Mouse (Mus musculus) myocyte (in vitro differentiated cells): ENCODE data around the gene Hoxc6. TPM values are rescaled to one million over a fixed set of nuclear protein-coding genes. Genes with fewer than 3 reads are reported as not detected.

Experiments used
- H3K27me3 ChIP-seq: one replicate; pipeline ENCODE4 v1.6.1; 2011; ENCODE audit not compliant: control insufficient read depth, insufficient read depth, insufficient read length
- H3K36me3 ChIP-seq: one replicate; pipeline ENCODE4 v1.6.1; 2011; ENCODE audit not compliant: control insufficient read depth, insufficient read depth
- H3K4me2 ChIP-seq: one replicate; pipeline ENCODE4 v1.6.1; 2011; ENCODE audit warnings: low read depth, control low read depth
- H3K4me3 ChIP-seq: one replicate; pipeline ENCODE4 v1.5.1; 2011; ENCODE audit warnings: mild to moderate bottlenecking, control low read depth, moderate library complexity
- H3K79me2 ChIP-seq: one replicate; pipeline ENCODE4 v1.6.1; 2011; ENCODE audit not compliant: control insufficient read depth, insufficient read depth
- H3ac ChIP-seq: one replicate; pipeline ENCODE4 v1.6.1; 2011; ENCODE audit not compliant: control insufficient read depth, insufficient read length
- CEBPB ChIP-seq: IDR thresholded peaks from 2 replicates; pipeline ENCODE4 v1.6.1; 2011; ENCODE audit warnings: mild to moderate bottlenecking, moderate library complexity; ENCODE audit not compliant: poor library complexity, insufficient read depth, severe bottlenecking
- E2F4 ChIP-seq: IDR thresholded peaks from one replicate; pipeline ENCODE4 v1.6.1; 2011; ENCODE audit warnings: mild to moderate bottlenecking, control low read depth, moderate library complexity; ENCODE audit not compliant: insufficient read depth
- MAX ChIP-seq: IDR thresholded peaks from one replicate; pipeline ENCODE4 v1.6.1; 2011; ENCODE audit warnings: low read depth, mild to moderate bottlenecking, control low read depth
- MYOD1 ChIP-seq, 3 experiments: IDR thresholded peaks; one replicate each; pipeline ENCODE4 v1.6.1; 2011; ENCODE audit warnings: control low read depth in 2 of 3, low read depth in 2 of 3, mild to moderate bottlenecking in 2 of 3, moderate library complexity in 1 of 3; ENCODE audit not compliant: insufficient read length in 2 of 3, control insufficient read depth in 1 of 3
- MYOG ChIP-seq, 3 experiments: IDR thresholded peaks; one replicate each; pipeline ENCODE4 v1.6.1; 2011; ENCODE audit warnings: control low read depth in 2 of 3, low read depth in 2 of 3, mild to moderate bottlenecking in 2 of 3; ENCODE audit not compliant: insufficient read length in 2 of 3, control insufficient read depth in 1 of 3, insufficient read depth in 1 of 3
- POLR2A ChIP-seq: IDR thresholded peaks from one replicate; pipeline ENCODE4 v1.6.1; 2011; ENCODE audit warnings: low read depth, mild to moderate bottlenecking, control low read depth, moderate library complexity; ENCODE audit not compliant: insufficient read length
- POLR2AphosphoS2 ChIP-seq: IDR thresholded peaks from one replicate; pipeline ENCODE4 v1.6.1; 2011; ENCODE audit warnings: low read depth, control low read depth; ENCODE audit not compliant: insufficient read length
- REST ChIP-seq: IDR thresholded peaks from one replicate; pipeline ENCODE4 v1.6.1; 2011; ENCODE audit warnings: mild to moderate bottlenecking, control low read depth, moderate library complexity; ENCODE audit not compliant: insufficient read depth, insufficient read length
- SRF ChIP-seq: IDR thresholded peaks from one replicate; pipeline ENCODE4 v1.6.1; 2011; ENCODE audit warnings: low read depth; ENCODE audit not compliant: control insufficient read depth, insufficient read length
- TCF12 ChIP-seq: IDR thresholded peaks from one replicate; pipeline ENCODE4 v1.6.1; 2011; ENCODE audit warnings: mild to moderate bottlenecking, control low read depth; ENCODE audit not compliant: poor library complexity, insufficient read depth, severe bottlenecking
- TCF3 ChIP-seq: IDR thresholded peaks from one replicate; pipeline ENCODE4 v1.6.1; 2011; ENCODE audit warnings: low read depth, control low read depth; ENCODE audit not compliant: insufficient read length
- USF1 ChIP-seq: IDR thresholded peaks from one replicate; pipeline ENCODE4 v1.6.1; 2011; ENCODE audit warnings: low read depth, mild to moderate bottlenecking, control low read depth, moderate library complexity
- polyA plus RNA-seq: library from polyadenylated mRNA; unstranded; fragments of >200 nt; fragmentation: generic; extraction: Trizol; gene quantifications from one replicate; pipeline ENCODE4 v1.2.1, GENCODE M21; 2012; ENCODE audit warnings: missing spikeins

Hoxc6 gene
- polyA plus RNA-seq, 1 experiment = 14.0 TPM

GRCm38 (mm10) chr15:103000501-103000901 lies 2.4 kb downstream of the Hoxc6 start:
- peak overlapping the region; percentile 98 for H3K4me2 ChIP-seq
- no peaks in the 10 kb centered on the region for H3K27me3 ChIP-seq
- H3K36me3 ChIP-seq = no peaks in the 10 kb centered on the region
- TF ChIP-seq MYOD1 (IDR thresholded peaks at IDR 0.05; ENCODE audit: control insufficient read depth in 1 of 3, insufficient read length in 2 of 3, low read depth in 2 of 3) (no peak), REST (no peak), USF1 (no peak), TCF12 (no peak), MAX (no peak), POLR2AphosphoS2 (peak; percentile 7), E2F4 (no peak), MYOG (IDR thresholded peaks at IDR 0.05; ENCODE audit: control insufficient read depth in 1 of 3, insufficient read depth in 1 of 3, insufficient read length in 2 of 3, low read depth in 2 of 3) (no peak), POLR2A (peak; percentile 49), TCF3 (no peak), SRF (no peak), CEBPB (no peak)
- peak overlapping the region; percentile 73 for H3K4me3 ChIP-seq
- H3K79me2 ChIP-seq = peaks cover 67% of the 10 kb centered on the region
- H3ac ChIP-seq = peak overlapping the region; percentile 35

- Histone ChIP-seq H3K36me3 (no peaks in the 10 kb centered on the region), H3K27me3 (no peaks in the 10 kb centered on the region), H3K79me2 (peaks cover 69% of the 10 kb centered on the region), H3ac (peak overlapping the region; percentile 35), H3K4me2 (peak overlapping the region; percentile 98), H3K4me3 (peak overlapping the region; percentile 73)
- no peak for TF ChIP-seq MYOG (IDR thresholded peaks at IDR 0.05; ENCODE audit: control insufficient read depth in 1 of 3, insufficient read depth in 1 of 3, insufficient read length in 2 of 3, low read depth in 2 of 3)
- TF ChIP-seq POLR2A = no peak
- no peak for TF ChIP-seq REST
- no peak for TF ChIP-seq MAX
- TF ChIP-seq USF1 = no peak
- TF ChIP-seq TCF12 = no peak
- no peak for TF ChIP-seq CEBPB
- no peak for TF ChIP-seq SRF
- no peak for TF ChIP-seq TCF3
- no peak for TF ChIP-seq MYOD1 (IDR thresholded peaks at IDR 0.05; ENCODE audit: control insufficient read depth in 1 of 3, insufficient read length in 2 of 3, low read depth in 2 of 3)
- TF ChIP-seq E2F4 = no peak
- no peak for TF ChIP-seq POLR2AphosphoS2
These were observed 3.3 kb downstream of the Hoxc6 start for GRCm38 (mm10) chr15:103001370-103001769.

- Histone ChIP-seq H3K79me2 (peaks cover 74% of the 10 kb centered on the region), H3K4me3 (peak overlapping the region; percentile 73), H3ac (no peak overlapping the region), H3K36me3 (no peaks in the 10 kb centered on the region), H3K4me2 (peak overlapping the region; percentile 98), H3K27me3 (no peaks in the 10 kb centered on the region)
- no peak for TF ChIP-seq MAX
These were observed 4.1 kb downstream of the Hoxc6 start for GRCm38 (mm10) chr15:103002156-103002555.

GRCm38 (mm10) chr15:103002821-103003448 lies 4.9 kb downstream of the Hoxc6 start:
- no peaks in the 10 kb centered on the region for H3K36me3 ChIP-seq
- H3ac ChIP-seq = no peak overlapping the region
- H3K79me2 ChIP-seq = peaks cover 82% of the 10 kb centered on the region
- H3K4me3 ChIP-seq = peak overlapping the region; percentile 73
- no peak for TF ChIP-seq MYOD1 (IDR thresholded peaks at IDR 0.05; ENCODE audit: control insufficient read depth in 1 of 3, insufficient read length in 2 of 3, low read depth in 2 of 3)
- peak; percentile 19 for TF ChIP-seq POLR2AphosphoS2
- peak in 1 of 3 experiments; percentile 3 for TF ChIP-seq MYOG (IDR thresholded peaks at IDR 0.05; ENCODE audit: control insufficient read depth in 1 of 3, insufficient read depth in 1 of 3, insufficient read length in 2 of 3, low read depth in 2 of 3)
- TF ChIP-seq TCF3 = no peak
- no peak for TF ChIP-seq TCF12
- no peak for TF ChIP-seq USF1
- TF ChIP-seq MAX = no peak
- no peak for TF ChIP-seq REST
- no peak for TF ChIP-seq E2F4
- TF ChIP-seq POLR2A = peak; percentile 33
- no peak for TF ChIP-seq CEBPB
- no peak for TF ChIP-seq SRF
- H3K4me2 ChIP-seq = peak overlapping the region; percentile 98
- no peaks in the 10 kb centered on the region for H3K27me3 ChIP-seq

GRCm38 (mm10) chr15:103005308-103005707 lies 7.3 kb downstream of the Hoxc6 start:
- Histone ChIP-seq H3K27me3 (no peaks in the 10 kb centered on the region), H3K36me3 (no peaks in the 10 kb centered on the region), H3ac (peak overlapping the region; percentile 26), H3K4me2 (peak overlapping the region; percentile 98), H3K79me2 (peaks cover 96% of the 10 kb centered on the region), H3K4me3 (peak overlapping the region; percentile 20)
- TF ChIP-seq POLR2A = peak; percentile 60
- TF ChIP-seq POLR2AphosphoS2 = peak; percentile 20
- no peak for TF ChIP-seq USF1
